Mouse (Mus musculus): ENCODE results near the gene Cyp2w1. TPM values are rescaled to one million over a fixed set of nuclear protein-coding genes. Genes with fewer than 3 reads are reported as not detected.
"Not testable (repeated sequence)": the region's sequence is repeated elsewhere in the genome, so short reads cannot be mapped to it uniquely, and the experiment has no call there.

The Cyp2w1 gene
- polyA plus RNA-seq, 1 experiment from 2014 or later = 0.16 TPM

DNA sequence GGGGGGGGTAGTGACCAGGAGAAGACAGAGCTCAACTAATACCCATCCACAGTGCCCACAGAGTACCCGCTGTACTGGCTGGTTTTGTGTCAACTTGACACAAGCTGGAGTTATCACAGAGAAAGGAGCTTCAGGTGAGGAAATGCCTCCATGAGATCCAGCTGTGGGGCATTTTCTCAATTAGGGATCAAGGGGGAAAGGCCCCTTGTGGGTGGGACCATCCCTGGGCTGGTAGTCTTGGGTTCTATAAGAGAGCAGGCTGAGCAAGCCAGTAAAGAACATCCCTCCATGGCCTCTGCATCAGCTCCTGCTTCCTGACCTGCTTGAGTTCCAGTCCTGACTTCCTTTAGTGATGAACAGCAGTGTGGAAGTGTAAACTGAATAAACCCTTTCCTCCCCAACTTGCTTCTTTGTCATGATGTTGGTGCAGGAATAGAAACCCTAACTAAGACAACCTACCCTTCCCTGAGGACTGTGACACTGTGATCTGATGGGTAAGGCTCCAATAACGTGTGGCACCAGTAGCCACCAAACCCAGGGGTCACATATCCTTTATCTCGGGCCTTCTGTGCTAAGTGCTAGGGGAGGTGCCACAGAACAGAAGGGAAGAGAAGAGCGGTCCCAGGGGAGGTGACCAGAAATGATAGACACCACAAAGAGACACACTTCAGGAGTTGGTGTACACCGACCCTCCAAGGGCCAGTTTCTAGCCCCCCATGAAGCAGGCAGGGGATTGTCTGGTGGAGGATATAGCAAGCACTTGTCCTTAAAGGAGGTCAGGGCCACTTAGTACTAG lies 38.1 kb downstream of the Cyp2w1 start:
- H3K4me2 ChIP-seq; H3K27me3 ChIP-seq; H3K9me3 ChIP-seq (replicated peaks); H3K4me3 ChIP-seq (replicated peaks); H3K36me3 ChIP-seq; H3K9ac ChIP-seq; ATAC-seq (replicated peaks; ENCODE audit: low FRiP score): not testable (repeated sequence)
- 74% methylated on average over 5 of the region's 5 CpGs for WGBS
- H3K4me1 ChIP-seq = peaks cover 67% of the 10 kb centered on the region
- H3K27ac ChIP-seq = 0 out of 2 replicates have a peak overlapping the region, but pooled peaks have one; percentile 85

DNA sequence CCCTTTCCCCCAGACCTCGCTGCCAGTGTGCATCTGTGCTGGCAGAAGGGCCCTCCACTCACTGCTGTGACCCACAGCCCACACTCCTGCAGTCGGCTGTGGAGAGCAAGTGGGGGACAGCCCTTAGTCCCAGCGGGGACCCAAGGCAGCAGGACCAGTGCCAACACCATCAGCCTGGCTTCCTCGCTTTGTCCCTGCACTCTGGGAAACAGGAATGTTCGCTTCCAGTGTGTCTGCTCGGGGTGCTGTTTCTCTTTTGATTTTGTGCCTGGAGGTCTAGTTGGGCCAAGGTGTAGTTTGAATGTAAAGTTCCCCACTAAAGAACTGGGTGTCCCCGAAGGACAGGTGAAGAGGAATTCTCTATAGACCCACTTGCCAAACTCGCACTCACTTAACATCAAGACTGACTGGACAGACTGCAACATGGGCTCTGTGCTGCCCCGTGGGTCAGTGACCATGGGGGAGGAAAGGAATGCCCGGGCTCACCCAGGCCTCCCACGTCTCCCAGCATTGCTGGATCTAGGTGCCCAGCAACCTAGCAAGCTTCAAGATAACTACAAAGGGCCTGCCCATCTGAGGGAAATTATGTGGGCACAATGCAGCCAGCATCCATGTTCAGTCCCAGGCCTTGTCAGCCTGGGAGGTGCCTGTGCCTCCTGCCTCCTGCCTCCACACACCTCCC lies 39.0 kb downstream of the Cyp2w1 start:
- Histone ChIP-seq H3K9ac (peak overlapping the region; percentile 26; the same call in 1 of the 2 replicates), H3K4me3 (replicated peaks) (no peak overlapping the region), H3K9me3 (replicated peaks) (no peaks in the 10 kb centered on the region), H3K4me2 (no peak overlapping the region), H3K27me3 (no peaks in the 10 kb centered on the region), H3K27ac (peak overlapping the region; percentile 37; the same call in 1 of the 2 replicates), H3K36me3 (peaks cover 5% of the 10 kb centered on the region; the same call in 1 of the 2 replicates), H3K4me1 (peaks cover 62% of the 10 kb centered on the region)
- WGBS = 72% methylated on average over 11 of the region's 11 CpGs
- ATAC-seq (replicated peaks; ENCODE audit: low FRiP score) = no peak

DNA sequence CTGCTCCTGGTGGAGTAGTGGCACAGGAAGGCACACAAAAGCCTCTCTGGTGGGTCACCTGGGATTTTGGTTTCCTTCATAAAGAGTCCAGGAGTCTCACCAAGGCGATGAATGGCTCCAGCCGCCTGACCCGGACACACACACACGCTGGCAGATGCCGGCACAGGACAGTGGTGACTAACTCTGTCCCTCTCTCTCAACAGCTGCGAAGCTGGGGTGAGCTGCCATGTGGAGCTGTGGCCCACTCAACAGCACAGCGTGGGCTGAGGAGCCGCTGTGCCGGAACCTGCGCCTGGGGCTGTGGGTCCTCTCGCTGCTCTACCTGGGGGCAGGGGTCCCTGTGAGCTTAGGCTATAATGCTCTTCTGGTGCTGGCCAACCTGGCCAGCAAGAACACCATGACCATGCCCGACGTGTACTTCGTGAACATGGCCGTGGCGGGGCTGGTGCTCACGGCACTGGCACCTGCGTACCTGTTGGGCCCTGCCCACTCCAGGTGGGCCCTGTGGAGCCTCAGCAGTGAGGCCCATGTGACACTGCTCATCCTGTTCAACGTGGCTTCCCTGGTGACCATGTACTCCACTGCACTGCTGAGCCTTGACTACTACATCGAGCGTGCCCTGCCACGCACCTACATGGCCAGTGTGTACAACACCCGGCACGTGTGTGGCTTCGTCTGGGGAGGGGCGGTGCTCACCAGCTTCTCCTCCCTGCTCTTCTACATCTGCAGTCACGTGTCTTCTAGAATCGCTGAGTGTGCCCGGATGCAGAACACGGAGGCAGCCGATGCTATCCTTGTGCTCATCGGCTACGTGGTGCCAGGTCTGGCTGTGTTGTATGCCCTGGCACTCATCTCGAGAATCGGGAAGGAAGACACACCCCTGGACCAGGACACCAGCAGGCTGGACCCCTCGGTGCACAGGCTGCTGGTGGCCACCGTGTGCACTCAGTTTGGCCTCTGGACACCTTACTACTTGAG lies 40.1 kb downstream of the Cyp2w1 start:
- 91% methylated on average over 37 of the region's 37 CpGs for WGBS

DNA sequence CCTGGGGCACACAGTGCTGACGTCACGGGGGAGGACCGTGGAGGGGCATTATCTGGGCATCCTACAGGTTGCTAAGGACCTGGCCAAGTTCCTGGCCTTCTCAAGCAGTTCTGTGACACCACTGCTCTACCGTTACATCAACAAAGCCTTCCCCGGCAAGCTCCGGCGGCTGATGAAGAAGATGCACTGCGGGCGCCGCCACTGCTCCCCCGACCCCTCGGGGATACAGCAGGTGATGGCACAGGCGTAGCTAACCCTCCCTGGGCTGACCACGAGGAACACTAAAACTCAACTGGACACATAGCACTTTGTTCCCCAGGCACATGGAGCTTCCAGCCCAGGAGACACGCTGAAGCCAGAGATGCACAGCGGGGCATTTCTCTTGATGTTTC lies 40.8 kb downstream of the Cyp2w1 start:
- ATAC-seq (replicated peaks; ENCODE audit: low FRiP score) = no peak
- Histone ChIP-seq H3K9me3 (replicated peaks) (no peaks in the 10 kb centered on the region), H3K36me3 (peaks cover 5% of the 10 kb centered on the region; the same call in 1 of the 2 replicates), H3K9ac (no peak overlapping the region), H3K4me1 (peaks cover 55% of the 10 kb centered on the region), H3K27me3 (no peaks in the 10 kb centered on the region), H3K4me3 (replicated peaks) (no peak overlapping the region), H3K4me2 (no peak overlapping the region), H3K27ac (no peak overlapping the region)
- WGBS = 90% methylated on average over 16 of the region's 16 CpGs

More for the DNA sequence above, 40.1 kb downstream of the Cyp2w1 start:
- H3K4me3 ChIP-seq (replicated peaks) = no peak overlapping the region
- 0 out of 2 replicates have a peak overlapping the region, but pooled peaks have one; percentile 26 for H3K9ac ChIP-seq
- H3K27me3 ChIP-seq = no peaks in the 10 kb centered on the region
- H3K4me2 ChIP-seq = no peak overlapping the region
- no peaks in the 10 kb centered on the region for H3K9me3 ChIP-seq (replicated peaks)
- H3K36me3 ChIP-seq = peaks cover 5% of the 10 kb centered on the region; the same call in 1 of the 2 replicates
- H3K4me1 ChIP-seq = peaks cover 58% of the 10 kb centered on the region
- 0 out of 2 replicates have a peak overlapping the region, but pooled peaks have one; percentile 37 for H3K27ac ChIP-seq
- no peak for ATAC-seq (replicated peaks; ENCODE audit: low FRiP score)

DNA sequence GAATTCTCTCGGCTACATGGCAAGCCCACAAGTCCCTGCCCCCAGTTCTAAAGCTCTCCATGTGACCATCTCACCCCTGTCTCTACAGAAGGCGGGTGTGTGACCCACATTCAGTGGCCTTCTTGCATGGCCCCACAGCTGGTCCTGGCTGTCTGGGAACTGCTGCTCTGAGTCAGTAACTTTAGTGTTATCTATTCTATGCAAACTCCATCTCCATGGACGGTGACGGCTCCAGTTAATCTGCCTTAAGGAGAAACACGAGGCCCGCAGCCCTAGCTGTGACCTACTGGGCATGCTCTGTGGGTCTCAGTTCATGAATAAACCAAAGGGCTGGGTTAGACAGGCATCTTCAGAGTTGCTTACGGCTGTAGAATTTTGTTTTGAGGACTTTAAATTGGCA lies 42.0 kb downstream of the Cyp2w1 start:
- ATAC-seq (replicated peaks; ENCODE audit: low FRiP score) = no peak
- H3K9me3 ChIP-seq (replicated peaks) = no peaks in the 10 kb centered on the region
- no peak overlapping the region for H3K4me3 ChIP-seq (replicated peaks)
- H3K9ac ChIP-seq = no peak overlapping the region
- no peak overlapping the region for H3K4me2 ChIP-seq
- H3K36me3 ChIP-seq = peaks cover 5% of the 10 kb centered on the region; the same call in 1 of the 2 replicates
- 58% methylated on average over 7 of the region's 7 CpGs for WGBS
- peaks cover 47% of the 10 kb centered on the region for H3K4me1 ChIP-seq
- H3K27ac ChIP-seq = no peak overlapping the region
- no peaks in the 10 kb centered on the region for H3K27me3 ChIP-seq

DNA sequence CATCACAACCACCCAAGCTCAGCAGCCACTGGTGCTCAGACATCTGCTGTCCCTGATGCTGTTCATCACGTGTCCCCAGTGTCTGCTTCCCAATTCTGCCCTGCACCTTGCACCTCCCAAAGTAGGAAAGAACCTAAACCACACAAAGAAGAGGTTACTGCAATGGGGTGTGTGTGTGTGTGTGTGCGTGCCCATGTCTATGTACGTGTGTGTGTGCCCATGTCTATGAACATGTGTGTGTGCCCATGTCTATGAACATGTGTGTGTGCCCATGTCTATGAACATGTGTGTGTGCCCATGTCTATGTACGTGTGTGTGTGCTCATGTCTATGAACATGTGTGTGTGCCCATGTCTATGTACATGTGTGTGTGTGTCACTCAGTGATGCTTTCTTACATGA lies 43.1 kb downstream of the Cyp2w1 start:
- Histone ChIP-seq H3K36me3 (peaks cover 5% of the 10 kb centered on the region; the same call in 1 of the 2 replicates), H3K27ac (no peak overlapping the region), H3K9me3 (replicated peaks) (no peaks in the 10 kb centered on the region), H3K4me3 (replicated peaks) (no peak overlapping the region), H3K9ac (no peak overlapping the region), H3K4me1 (peaks cover 38% of the 10 kb centered on the region), H3K4me2 (no peak overlapping the region), H3K27me3 (no peaks in the 10 kb centered on the region)
- 85% methylated on average over 4 of the region's 4 CpGs for WGBS
- no peak for ATAC-seq (replicated peaks; ENCODE audit: low FRiP score)

DNA sequence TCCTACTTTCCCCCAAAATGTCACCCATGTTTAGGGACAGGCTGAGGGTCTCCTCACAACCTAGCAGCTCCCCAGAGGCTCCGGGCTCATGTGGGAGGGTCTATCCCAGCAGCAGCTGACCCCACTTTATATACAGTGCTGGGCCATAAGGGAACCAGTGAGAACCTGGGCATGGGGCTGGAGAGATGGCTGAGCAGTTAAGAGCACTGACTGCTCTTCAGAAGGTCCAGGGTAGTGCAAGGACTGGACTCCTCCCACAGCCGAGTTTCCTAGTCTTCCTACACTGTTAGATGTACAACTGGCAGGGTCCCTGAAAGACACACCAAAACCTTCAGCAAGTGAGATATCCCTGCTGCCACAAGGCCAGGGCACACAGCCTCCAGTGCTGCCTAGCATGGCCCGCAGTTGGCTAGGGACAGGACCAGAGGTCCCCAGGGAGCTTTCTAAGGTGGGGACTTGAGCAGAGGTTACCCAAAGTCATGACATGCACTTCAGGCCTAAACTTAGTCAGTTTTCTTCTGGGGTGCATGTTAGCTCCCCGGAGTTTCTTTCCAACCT lies 45.0 kb downstream of the Cyp2w1 start:
- no peaks in the 10 kb centered on the region for H3K9me3 ChIP-seq (replicated peaks)
- no peak for ATAC-seq (replicated peaks; ENCODE audit: low FRiP score)
- H3K27ac ChIP-seq = no peak overlapping the region
- H3K27me3 ChIP-seq = no peaks in the 10 kb centered on the region
- H3K4me2 ChIP-seq = no peak overlapping the region
- H3K4me3 ChIP-seq (replicated peaks) = no peak overlapping the region
- 85% methylated on average over 4 of the region's 4 CpGs for WGBS
- peaks cover 5% of the 10 kb centered on the region; the same call in 1 of the 2 replicates for H3K36me3 ChIP-seq
- H3K9ac ChIP-seq = no peak overlapping the region; the same call in 1 of the 2 replicates
- peaks cover 20% of the 10 kb centered on the region; the same call in 1 of the 2 replicates for H3K4me1 ChIP-seq

DNA sequence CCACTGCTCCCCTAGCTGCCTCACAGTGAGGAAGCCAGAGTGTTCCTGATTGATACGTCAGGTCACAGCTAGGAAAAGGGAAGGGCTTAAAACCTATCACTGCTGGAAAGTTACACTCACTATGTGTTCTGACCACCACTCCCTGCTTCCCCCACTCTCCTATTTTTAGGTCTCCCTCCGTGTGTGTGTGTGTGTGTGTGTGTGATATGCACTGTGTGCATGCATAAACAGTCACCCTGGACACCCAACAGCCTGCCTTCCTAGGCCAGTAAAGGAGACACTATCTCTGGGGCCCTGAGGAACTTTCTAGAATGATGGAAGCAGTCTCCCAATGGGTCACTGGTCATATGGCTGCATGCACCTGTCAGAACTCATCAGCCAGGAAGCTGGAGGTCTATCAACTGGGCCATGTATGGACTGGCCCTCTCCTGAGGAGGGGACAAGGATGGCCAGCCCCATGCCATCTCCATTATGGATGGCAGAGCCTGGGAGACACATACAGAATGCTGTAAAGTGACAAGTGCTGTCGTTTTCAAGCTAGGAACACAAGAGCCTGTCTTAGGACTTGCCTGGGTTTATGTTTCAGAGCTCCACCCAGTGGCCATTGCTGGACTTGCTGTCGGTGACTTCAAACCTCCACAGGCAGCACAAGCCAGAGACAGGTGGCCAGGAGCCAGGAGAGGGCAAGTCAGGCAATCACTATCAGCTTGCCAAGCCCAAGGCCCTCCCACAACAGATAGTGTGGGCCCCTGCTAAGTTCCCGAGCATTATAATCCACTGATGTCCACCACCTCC lies 45.7 kb downstream of the Cyp2w1 start:
- 33% methylated on average over 5 of the region's 5 CpGs for WGBS

DNA sequence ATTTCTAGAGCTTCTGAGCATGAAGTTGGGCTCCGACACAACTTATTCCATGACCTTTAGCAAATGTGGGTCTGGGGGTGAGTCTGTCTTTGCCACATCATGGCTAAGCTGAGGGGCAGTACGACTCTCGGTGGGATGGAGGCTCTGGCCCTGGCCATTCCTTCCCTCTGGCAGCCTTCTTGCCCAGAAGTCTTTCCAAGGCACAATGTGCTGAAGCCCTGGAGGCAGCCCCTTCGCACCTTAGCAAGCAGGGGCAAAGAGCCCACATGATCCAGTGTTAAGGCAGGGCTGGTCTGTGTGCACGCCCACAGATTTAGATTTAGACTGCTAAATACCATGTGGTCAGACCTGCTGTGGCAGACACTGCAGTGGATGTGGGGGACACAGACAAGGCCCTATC lies 46.4 kb downstream of the Cyp2w1 start:
- Histone ChIP-seq H3K4me3 (replicated peaks) (no peak overlapping the region), H3K27me3 (no peaks in the 10 kb centered on the region), H3K4me1 (peaks cover 17% of the 10 kb centered on the region; the same call in 1 of the 2 replicates), H3K9me3 (replicated peaks) (no peaks in the 10 kb centered on the region), H3K4me2 (no peak overlapping the region), H3K27ac (no peak overlapping the region), H3K36me3 (no peaks in the 10 kb centered on the region), H3K9ac (no peak overlapping the region)
- 87% methylated on average over 5 of the region's 5 CpGs for WGBS
- ATAC-seq (replicated peaks; ENCODE audit: low FRiP score) = no peak

More for the DNA sequence above, 45.7 kb downstream of the Cyp2w1 start:
- no peak overlapping the region for H3K4me2 ChIP-seq
- H3K9ac ChIP-seq = no peak overlapping the region
- H3K4me1 ChIP-seq = peaks cover 17% of the 10 kb centered on the region; the same call in 1 of the 2 replicates
- H3K27me3 ChIP-seq = no peaks in the 10 kb centered on the region
- no peak overlapping the region for H3K4me3 ChIP-seq (replicated peaks)
- ATAC-seq (replicated peaks; ENCODE audit: low FRiP score) = peak; percentile 76
- no peaks in the 10 kb centered on the region for H3K9me3 ChIP-seq (replicated peaks)
- no peaks in the 10 kb centered on the region for H3K36me3 ChIP-seq
- no peak overlapping the region for H3K27ac ChIP-seq

DNA sequence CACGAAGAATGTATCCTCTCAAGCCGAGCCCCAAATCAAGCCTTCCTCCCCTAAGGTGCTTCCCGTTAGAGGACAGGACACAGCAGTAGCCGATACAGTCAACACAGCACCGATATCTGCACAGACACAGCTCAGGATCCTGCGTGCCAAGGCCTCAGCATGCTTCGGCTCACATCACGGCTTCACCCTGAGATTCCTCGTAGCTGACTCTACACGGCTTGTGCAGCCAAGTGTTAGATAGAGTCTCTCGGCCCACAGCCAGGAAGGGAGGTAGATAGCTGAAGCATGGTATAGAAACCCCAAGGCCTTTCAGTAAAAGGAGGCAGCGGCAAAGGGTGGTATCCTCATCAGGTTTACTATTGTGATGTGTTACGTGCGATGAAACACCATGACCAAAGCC lies 47.6 kb downstream of the Cyp2w1 start:
- H3K4me1 ChIP-seq = peaks cover 17% of the 10 kb centered on the region; the same call in 1 of the 2 replicates
- WGBS = 78% methylated on average over 14 of the region's 14 CpGs
- H3K27me3 ChIP-seq = no peaks in the 10 kb centered on the region
- H3K27ac ChIP-seq = no peak overlapping the region
- no peak overlapping the region for H3K9ac ChIP-seq
- no peaks in the 10 kb centered on the region for H3K9me3 ChIP-seq (replicated peaks)
- H3K36me3 ChIP-seq = no peaks in the 10 kb centered on the region
- no peak overlapping the region for H3K4me3 ChIP-seq (replicated peaks)
- no peak for ATAC-seq (replicated peaks; ENCODE audit: low FRiP score)
- H3K4me2 ChIP-seq = no peak overlapping the region

Measured in kidney, embryonic 15.5 days (tissue).